Mouse (Mus musculus) right cerebral cortex, postnatal 10 days (tissue): ENCODE measurements around the gene Nxt1.

Experiments used
- DNase-seq, 2 experiments: peaks; one replicate each; pipeline ENCODE4 v3.0.0; 2021; ENCODE audit warnings: low spot score in 2 of 2

The Nxt1 gene

DNA sequence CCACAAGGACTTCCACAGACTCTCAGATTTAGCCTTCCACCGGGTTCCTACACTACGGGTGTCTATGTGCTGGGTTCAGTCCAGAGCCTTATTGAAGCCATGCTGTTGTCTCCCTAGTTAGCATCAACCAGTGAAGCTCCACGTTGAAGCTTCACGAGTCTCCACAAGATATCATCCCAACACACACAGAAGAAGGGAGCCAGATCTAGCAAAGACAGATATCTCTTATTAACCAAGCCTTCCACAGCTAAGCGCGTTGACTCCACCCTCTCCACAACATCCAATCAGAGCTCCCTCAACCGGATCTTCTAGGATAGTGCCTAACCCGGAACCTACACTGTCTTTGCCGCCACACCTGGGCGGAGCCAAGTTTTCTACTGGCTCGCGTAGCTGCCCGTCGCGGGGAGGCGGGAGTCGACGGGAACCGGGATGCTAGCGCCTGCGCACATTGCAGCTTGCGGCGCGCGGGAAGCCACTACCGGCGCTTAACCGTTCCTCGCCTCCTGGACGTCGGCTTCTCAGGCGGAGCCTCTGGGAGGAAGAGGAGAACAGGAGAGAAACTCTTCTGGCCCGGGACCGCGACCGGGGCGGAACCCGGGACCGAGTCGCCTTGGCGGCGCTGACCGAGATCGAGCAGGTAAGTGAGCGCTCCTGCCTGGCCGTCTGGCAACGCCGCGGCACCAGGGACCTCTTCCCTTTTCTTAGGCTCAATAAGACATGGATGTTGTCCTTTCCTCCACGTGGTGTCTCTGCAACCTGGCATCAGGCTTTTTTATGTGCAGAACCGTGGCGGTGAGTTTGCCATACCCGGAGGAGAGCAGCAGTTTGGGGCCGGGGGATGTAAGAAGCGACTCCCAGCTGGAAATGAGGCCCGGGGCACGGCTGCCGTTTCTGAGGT lies at the start of gene Nxt1:
TSS of gene Nxt1 (plus strand) at position 403 of the 898 bp plus-strand sequence.
- peak; percentile 99 for DNase-seq

DNA sequence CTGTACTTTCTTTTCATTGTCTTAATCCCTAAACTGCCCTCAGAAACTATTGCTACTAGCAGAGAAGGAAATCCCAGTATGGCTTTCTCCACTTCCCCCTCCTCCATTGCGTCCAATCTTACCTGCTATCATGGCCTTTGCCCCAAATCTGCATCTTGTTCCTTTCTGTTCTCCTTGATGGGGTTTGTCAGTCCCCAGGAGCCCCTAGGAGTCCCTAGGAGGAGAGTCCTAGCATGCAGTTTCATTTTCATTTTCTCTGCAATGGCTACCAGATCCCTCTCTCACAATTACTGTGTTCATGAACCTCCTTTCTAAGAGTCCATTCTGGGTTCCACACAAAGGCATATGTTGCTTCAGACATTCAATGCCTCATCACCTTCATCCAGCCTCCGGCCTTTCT lies 49.3 kb upstream of the Nxt1 start:
- DNase-seq: no peak

DNA sequence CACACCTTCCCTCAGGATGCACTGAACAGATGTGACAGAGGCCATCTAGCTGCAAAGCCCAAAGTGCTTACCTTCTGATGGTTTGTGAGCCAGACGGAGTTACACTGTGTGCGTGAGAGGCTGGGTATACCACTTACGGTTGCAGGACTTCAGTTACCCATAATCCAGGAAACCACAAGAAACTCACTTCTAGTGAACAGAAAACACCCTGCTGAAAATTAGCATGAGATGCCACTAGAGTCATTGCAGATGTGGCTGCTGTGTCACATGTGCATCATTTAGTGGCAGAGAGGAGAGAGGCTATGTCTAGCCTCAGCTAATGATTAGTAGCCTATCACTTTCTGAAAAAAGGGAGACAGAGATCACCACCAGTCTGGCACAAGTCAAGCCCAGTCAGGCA lies 47.9 kb upstream of the Nxt1 start:
- DNase-seq: no peak

DNA sequence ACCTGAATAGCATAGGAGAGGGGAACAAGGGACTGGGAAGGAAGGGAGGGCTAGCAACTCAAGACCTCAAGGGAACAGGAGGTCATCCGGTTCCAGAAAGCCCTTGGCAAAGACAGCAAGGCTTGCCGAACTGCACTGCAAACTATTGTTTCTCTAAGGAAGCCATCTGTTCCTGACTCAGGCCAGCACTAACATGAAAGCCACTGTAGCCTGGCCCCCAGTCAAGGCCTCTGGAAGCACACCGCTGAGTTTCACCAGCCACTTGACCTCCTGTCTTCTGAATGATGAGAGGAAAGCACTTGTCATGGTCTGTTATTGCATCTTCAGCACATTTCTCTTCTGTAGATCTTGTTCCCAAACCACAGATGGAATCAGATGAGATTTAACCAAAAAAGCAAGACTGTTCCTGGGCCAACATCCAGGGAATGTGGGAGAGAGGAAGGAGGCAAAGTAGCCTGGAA lies 45.4 kb upstream of the Nxt1 start:
- DNase-seq: no peak

DNA sequence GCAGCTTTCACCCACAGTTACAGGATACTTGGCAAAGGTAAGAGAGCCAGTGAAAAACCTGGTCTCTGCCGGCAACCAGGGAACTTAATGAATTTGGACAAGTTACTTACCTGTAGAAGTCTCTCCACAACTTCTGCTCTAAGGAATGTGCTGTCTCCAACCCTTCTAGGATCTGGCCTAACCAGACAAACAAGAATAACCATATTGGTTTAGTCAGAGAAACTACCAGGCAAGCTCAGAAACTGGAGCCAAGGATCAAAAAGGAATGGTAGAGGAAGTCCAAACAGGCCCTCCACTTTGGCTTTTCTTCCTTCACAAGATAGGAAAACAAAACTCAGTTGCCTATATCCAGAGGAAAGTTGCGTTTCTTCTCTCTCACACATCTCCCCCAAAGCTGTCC lies 41.4 kb upstream of the Nxt1 start:
- DNase-seq: no peak

DNA sequence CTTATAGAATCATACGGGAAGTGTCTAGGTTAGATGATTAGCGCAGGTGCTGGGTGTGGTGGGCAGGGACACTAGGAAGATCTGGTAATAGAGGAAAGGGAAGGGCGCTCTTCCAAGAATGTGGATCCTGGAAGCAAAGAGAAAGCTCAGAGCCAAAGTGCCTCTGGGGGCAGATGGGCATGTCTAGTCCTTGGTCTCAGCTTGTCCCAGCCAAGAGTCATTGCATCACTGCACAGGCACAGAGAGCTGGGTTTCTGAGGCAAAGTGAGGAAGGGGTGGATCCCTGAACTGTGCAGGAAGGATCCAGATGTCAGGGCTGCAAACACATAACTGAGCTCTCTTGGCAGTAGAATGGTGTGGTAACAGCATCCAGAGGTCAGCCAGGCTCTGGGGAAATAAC lies 40.8 kb upstream of the Nxt1 start:
- DNase-seq: no peak

DNA sequence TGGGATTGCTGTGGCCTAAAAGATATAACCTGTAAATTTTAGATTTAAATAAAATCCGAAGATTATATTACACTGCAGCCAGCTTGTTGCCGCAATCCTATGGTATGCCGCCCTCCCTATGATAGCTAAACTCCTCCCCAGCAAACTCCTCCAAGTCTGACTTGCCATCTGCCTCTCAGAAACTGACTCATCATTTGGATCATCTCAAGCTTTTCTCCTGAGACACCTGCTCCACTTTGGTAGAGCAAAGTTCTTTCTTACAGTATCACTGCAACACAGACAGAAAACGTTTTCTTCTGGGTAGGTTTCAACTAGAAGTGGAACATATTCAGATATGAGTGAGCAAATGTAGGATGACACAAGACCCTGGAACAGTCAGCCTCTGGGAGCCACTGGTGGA lies 37.9 kb upstream of the Nxt1 start:
- DNase-seq: peak; percentile 25 to 43

DNA sequence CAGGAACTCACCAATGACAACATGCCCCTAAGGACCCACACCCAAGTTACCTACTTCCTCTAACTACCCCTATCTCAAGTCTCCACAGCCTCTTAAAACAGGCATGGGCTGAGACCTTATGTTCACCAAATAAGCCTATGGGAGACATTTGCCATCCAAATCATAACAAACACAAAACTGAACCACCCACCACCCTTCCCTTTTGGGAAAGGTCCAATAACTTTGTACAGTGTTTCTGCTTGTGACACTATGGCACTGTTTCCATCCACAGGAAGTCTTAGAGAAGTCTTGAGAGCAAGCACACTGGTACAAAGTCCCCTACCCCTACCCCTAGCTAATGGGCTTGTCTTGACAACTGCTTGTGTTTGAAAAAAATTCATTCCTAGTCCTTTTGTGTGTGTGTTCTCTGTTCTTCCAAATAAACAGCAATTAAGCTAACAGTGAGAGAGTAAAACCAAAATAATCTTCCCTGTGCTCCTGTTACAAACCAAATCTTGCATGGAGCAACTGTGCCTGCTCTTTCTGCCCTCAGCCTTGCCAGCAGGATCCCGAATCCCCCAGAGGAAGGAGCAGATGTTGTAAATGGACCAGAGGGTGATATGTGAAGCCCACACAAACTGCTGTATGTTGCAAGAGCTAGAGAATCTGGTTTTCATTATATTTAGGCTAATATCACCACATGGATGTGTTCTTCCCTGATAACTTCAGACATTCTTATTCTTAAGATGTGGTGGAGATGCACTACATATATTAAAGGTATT lies 29.6 kb upstream of the Nxt1 start:
- no peak for DNase-seq

DNA sequence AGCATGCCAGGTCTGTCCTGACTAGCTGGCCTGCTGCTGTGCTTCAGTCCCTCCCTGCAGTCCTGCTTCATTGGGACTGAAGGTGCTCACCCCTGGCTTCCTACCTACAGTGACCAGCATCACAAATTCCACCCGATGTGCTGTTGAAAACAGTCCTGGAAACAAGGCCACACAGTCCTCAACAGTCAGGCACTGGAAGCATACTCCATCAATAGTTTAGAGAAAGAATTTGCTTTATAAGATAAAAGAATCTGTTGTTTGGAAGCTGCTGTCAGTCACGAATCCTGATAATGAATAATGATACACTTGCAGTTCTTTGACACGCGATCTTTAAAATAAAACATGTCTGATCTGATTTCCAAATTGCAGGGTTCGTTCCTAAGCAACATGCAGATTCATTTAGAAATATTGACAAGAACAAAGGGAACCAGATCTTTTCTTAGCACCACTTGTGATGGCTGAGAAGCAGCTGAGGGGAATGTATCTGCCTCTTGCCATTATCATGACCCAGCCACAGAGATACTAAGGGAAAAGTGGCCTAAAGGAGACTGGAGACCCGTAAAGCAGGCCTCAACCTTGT lies 27.9 kb upstream of the Nxt1 start:
- DNase-seq: no peak

DNA sequence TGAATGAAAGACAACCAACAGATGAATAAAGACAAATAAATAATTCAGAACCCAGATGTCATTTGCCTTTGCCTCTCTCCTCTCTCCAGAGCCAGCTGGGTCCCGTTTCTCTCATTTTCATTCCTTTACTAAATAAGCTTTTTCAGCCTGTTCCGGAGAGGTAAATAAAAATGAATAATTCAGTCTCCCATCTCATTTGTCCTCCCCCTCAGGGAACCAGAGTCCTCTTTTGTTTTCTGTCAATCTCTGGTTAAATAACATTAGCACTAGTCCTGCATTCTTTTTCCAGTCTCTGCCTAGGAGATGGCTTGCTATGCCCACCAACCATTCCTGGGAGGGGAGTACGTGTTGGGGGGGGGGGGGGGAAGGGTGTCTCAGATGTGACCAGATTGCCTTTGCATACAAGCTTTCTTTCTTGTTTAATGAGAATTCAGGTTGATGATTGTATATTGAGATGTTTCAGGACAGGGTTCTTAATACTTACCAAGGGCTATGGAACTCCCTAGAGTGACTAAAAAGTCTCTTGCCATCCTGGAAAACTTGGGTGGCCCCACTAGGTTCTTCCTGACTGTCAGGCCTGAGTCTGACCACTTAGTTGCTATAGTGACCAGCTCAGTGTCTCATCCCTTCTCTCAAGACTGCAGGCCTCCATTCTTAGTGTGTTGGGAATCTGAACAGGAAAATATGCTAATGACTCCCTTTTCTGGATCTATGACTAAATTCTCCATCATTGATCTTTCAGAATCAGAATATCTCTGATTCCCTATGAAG lies 21.6 kb upstream of the Nxt1 start:
- DNase-seq: no peak

DNA sequence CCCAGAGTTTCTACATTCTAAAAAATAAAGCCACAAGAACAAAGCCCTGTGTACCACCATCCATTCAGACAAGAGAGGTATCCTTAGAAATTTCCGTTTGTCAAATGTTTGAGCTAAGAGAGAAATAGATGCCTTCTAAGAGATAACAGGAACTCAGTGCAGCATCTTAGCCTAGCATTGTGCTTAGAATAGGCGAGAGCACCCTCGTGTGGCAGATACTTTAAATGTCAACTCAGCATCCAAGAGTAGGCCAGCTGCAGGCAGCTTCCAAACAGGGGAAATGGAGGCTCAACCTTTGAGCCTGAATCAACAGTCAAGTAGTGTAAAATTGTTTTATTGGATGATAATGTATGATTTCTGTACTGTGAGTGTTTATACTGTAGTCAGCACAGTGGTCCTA lies 17.4 kb upstream of the Nxt1 start:
- peak; percentile 85 to 87 for DNase-seq

DNA sequence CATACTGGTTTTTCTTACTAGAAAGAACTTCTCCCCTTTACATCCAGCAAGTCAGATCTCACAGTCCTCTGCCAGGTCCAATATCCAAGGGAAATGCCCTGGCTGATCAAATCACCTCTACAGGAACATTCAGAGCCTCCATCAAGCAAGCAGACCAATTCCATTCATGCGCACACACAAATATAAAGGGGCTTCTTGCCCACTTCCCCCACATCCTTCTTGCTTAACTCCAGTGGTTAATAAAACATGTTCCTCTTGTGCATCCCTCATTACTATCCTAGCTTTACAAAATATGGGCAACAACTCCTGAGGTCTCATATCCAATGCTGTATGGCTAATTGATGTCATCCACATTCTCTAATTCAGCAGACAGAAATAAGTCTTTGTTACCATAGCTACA lies 8.9 kb upstream of the Nxt1 start:
- no peak for DNase-seq

DNA sequence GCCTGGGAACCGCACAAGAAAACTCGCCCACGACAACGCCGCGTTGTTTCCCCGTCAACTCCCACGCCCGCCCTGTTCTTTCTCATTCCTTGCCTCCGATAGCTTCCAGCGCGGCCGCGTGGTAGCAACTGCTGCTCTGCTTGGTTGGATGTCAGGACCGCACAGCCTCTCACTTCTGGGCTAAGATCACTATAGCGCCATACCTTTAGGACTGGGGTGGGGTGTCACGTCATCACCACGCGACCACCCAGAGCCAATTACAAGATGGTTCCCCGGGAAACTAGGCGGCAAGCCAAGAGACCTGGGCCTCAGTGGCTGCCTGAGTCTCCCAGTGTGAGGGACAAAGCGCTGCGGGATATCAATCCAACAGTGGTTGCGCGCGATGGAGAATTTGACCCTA lies 5.4 kb downstream of the Nxt1 start:
- DNase-seq: peak; percentile 95

DNA sequence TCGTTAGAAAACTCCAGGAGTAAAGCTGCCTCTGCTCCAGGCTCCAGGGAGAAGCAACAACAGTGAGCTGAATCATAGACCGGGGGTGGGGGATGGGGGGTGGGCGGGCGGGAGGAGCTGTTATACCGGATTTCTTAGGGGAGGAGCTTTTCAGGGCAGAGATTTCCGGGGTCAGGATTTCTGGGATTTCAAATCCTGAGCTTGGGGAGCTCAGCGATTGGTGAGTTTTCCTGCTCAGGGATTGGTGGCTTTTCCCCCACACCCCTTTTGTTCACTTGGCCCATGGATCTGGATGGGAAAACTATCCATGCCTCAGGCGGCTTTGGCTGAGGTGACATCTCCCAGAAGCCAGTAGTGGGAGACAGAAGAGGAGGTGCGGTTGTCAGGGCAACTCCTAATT lies 6.9 kb downstream of the Nxt1 start:
- peak; percentile 58 to 76 for DNase-seq

DNA sequence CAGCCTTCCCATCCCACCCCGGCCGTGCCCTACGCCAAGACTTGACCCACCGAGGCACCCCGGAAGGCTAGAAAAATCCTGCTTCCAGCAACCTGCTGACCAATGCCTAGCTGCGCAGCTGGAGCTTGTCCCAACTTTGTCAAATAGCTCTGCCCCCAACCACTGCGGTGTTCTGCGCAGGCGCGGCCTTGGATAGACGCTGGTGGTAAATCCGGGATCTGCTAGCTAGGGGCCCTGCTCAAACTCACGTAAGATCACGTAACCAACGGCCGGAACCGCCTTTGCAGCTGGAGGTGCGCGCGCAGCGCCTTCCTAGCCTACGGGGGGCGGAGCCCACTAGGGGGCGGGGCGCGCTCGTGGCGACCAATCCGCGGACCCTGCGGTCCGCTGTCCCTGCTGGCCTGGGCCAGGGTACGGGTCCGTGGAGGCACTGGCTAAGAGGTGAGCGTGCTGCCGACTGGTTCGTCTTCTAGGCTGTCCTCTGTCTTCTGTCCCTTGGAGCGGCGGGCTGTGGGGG lies 8.4 kb downstream of the Nxt1 start, which contains the start of gene Gzf1:
TSS of gene Gzf1 (plus strand) at position 249 of the 517 bp plus-strand sequence.
- peak; percentile 99 for DNase-seq

DNA sequence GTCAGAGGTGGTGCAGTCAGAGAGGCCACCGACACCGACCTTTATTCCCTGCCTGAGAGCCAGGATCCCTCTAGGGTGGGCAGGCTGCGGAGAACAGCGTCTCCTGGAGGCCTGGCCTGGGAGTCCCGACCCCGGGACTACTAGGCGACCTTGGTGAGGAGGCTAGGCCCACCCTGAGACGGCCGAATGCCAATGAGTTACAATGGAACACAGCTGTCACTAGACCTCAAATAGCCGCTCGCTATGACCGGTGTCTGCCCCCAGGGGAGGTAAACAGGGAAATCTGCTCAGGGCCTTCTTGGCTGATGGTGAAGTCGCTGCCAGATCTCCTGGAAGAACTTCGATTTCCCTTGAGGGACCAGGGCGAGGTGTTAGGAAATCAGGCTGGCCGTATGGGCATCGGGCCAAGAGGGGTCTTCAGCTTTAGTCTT lies 9.1 kb downstream of the Nxt1 start:
- DNase-seq: peak; percentile 59 to 62

DNA sequence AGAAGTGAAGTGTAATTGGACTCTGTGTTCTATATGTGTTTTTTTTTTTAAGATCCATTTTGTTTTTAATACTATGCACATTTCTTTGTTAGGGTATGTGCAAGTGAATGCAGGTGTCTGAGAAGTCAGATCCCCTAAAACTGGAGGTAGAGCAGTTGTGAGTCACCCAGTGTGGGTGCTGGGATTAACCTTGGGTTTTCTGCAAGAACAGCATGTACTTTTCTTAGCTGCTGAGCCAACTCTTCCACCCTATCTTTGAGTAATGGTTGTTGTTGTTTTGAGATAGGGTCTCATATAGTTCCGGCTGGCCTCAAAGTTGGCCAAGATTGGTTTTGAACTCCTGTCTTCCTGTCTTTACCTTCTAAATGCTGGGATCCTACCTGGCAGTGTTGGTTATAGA lies 10.6 kb downstream of the Nxt1 start:
- DNase-seq: no peak

DNA sequence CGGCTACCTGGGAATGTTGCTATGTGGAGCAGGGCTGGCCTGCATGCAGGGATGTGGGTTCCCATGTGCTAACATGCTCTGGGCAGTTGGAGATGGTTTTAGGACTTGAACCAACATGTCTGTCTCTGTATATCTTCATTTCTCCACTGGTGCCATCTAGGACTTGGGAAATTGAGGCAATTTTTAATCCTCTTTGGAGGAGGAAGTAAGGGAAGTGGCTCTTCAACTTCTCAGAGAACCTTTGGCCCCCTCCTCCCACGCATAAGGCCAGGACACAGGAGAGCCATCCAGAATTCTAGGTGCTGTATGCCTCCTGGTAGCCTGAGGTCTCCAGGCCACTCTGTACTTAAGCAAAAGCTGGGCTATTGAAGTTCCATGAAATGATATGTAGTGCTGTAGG lies 12.6 kb downstream of the Nxt1 start:
- no peak for DNase-seq

DNA sequence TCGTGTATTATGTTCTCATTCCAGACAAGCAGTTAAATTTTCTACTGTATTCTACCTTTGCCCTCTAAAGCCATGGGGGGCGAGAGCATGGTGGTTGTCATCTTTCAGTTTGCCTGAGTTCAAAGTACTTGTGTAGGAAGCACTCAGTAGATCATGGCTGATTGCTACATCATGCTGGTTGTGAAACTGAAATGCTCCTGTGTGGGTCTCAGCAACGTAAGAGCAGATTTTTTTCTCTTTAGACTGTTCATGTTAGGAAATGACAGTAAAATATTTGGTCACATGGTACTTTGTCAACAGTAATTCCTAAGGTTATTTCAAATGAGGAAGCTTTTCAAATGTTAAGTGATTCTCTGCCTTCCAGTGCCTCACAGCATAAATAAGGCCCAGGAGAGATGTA lies 13.3 kb downstream of the Nxt1 start:
- DNase-seq: no peak

DNA sequence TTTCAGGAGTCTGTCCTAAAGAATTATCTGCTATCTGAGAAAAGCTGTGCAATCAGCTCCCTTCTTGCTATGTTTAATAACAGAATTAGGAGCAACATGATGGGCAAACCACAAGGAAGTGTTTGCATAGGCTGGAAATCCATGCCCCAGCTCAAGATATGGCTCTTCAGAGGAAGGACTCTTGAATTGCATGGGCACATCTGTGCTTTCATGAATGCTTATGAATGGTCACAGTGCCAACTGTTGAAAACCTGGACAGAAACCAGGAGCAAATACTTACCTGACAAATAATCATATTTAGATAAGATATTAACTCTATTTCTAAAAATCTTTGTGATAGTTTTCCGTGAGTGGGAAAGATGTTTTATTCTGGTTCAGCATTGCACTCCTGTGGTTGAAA lies 14.5 kb downstream of the Nxt1 start:
- DNase-seq: no peak

DNA sequence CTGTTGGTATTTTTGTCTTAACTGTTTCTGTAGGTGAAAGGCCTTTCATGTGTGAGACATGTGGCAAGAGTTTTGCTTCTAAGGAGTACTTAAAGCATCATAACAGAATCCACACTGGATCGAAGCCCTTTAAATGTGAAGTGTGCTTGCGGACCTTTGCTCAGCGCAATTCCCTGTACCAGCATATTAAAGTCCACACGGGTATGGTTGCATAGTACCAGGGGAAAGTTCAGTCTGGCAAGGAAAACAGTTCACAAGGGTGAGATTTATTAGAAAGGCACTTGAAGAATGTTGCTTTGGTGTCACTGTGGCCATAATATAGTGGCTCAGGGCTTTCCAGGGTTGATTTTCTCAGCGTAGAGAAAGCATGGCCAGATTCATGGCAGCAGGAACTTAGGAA lies 15.6 kb downstream of the Nxt1 start:
- DNase-seq: no peak
